Mouse (Mus musculus) spleen, postnatal 4 days (tissue): Measurements from ENCODE around the gene Nadsyn1.
A peak's percentile ranks its signal among the peaks of the same experiment; 100 is the strongest.

Source experiments
- DNase-seq, 2 experiments: peaks; one replicate each; pipeline ENCODE4 v3.0.0; 2022; ENCODE audit warnings: low spot score in 2 of 2

Gene Nadsyn1

GRCm38 (mm10) chr7:143753990-143754715 lies 68.5 kb downstream of the Nadsyn1 start:
- peak; percentile 44 to 78 for DNase-seq

GRCm38 (mm10) chr7:143752606-143753005 lies 70.0 kb downstream of the Nadsyn1 start:
- DNase-seq: no peak

DNA sequence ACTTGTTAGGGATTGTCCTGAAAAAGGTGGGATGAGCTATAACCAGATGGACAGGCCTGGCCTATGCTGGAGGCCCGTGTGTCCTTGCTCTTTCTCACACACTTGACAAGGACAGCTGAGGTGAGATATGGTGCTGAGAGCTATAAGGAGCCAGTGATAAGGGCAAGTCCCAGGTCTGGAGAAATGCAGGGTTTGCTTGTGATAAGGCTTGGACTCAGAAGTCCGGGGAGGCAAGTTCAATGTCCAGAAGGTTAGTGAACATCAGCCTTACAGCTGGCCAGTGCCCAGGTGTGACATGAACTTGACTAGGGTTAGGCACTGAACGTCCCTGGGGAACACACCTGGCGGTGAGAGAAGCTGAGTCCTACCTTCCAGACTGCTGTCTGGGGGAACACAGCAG lies 70.6 kb downstream of the Nadsyn1 start:
- no peak for DNase-seq

DNA sequence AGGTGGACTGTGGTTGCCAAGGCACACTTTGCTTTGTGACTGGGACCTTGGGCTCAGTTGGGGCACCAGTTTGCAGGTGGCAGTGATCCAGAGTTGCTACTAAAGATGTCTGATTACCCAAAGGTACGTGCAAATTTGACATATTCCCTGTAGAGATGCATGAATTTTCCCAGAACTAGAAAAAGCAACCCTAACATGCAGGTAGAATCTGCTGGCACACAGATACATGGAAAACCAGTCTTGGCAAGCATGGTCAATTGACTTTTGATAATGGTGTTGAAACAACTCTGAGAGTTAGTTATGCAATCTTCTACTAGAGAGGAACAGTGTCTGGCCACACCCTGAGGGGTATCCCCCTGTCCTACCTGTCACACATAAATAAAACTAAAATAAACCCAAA lies 71.3 kb downstream of the Nadsyn1 start:
- no peak for DNase-seq

DNA sequence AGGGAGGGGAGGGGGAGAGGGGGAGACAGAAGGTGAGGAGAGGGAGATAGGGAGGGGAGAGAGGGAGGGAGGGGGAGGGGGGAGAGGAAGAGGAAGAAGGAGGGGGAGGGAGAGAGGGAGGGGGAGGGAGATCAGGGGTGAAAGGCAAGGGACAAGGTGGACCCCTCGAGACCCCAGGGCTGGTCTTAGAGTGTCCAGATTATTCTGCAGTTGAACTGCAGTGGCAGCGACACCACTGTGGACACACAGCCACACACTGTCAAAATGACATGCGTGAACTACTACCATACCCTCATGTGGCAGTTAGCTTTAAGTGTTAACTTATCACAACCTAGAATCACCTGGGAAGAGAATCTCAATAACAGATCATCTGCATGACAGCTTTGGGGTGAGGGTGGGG lies 73.6 kb downstream of the Nadsyn1 start:
- no peak for DNase-seq

- DNase-seq: peak; percentile 65 to 85
Observed at GRCm38 (mm10) chr7:143748041-143748868, 74.4 kb downstream of the Nadsyn1 start.
